Mouse (Mus musculus) ES-Bruce4 (cell line): ENCODE results near the gene Smyd4.

Experiments
- CTCF ChIP-seq: IDR thresholded peaks from one replicate; pipeline ENCODE4 v1.8.1; 2011; ENCODE audit warnings: low read depth, low read length
- EP300 ChIP-seq: IDR thresholded peaks from 2 replicates; pipeline ENCODE4 v1.6.1; 2011; ENCODE audit warnings: low read depth, low read length; ENCODE audit not compliant: insufficient read depth

GRCm38 (mm10) chr11:75400099-75400498 lies 51.9 kb downstream of the Smyd4 start:
- TF ChIP-seq EP300 (no peak), CTCF (no peak)
